Mouse (Mus musculus): ENCODE results near the gene Rasa2.
A peak's percentile ranks its signal among the peaks of the same experiment; 100 is the strongest.
"Not testable (repeated sequence)": the region's sequence is repeated elsewhere in the genome, so short reads cannot be mapped to it uniquely, and the experiment has no call there.

Gene Rasa2

GRCm38 (mm10) chr9:96631389-96632072 is at the start of gene Rasa2:
Gene Rasa2, minus strand, starts transcription at chr9:96631617.
- DNase-seq (ENCODE audit: low spot score in 2 of 2), result peak; percentile 91 to 92

DNA sequence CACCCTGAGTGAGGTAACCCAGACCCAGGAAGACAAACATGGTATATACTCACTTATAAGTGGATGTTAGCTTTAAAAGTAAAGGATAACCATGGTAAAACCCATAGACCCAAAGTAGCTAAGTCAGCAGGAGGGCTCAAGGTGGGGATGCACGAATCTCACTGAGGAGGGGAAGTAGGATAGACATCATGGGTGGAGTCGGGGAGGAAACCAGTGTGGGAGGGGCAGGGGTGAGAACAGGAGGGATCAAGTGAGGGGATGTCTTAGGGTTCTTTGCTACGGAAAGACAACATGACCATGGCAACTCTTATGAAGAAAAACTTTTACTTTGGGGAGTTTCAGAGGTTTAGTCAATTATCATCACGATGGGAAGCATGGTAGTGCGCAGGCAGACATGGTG is 47.2 kb upstream of the Rasa2 start:
- peak in 1 of 2 experiments; percentile 26 for DNase-seq (ENCODE audit: low spot score in 2 of 2)

GRCm38 (mm10) chr9:96677711-96678110 is 46.3 kb upstream of the Rasa2 start:
- peak in 1 of 2 experiments; percentile 20 for DNase-seq (ENCODE audit: low spot score in 2 of 2)

DNA sequence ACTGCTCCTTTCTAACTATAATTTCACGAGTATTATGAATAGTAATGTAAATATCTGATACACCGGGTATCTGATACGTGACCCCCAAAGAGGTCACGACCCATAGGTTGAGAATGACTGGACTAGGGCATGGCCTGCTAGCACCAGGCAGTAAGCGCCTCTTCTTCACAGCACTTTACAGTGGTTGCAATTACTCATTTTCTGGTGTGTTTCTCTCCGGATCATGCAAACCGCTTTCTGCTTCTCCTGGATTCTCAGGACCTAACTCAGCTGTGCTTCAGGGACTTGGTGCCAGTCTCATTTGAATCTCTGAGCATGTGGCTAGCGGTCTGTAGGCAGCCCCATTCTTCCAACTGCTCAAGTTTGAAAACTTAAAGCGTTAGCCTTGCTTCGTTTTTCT is 45.3 kb upstream of the Rasa2 start:
- peak in 1 of 2 experiments; percentile 17 for DNase-seq (ENCODE audit: low spot score in 2 of 2)

DNA sequence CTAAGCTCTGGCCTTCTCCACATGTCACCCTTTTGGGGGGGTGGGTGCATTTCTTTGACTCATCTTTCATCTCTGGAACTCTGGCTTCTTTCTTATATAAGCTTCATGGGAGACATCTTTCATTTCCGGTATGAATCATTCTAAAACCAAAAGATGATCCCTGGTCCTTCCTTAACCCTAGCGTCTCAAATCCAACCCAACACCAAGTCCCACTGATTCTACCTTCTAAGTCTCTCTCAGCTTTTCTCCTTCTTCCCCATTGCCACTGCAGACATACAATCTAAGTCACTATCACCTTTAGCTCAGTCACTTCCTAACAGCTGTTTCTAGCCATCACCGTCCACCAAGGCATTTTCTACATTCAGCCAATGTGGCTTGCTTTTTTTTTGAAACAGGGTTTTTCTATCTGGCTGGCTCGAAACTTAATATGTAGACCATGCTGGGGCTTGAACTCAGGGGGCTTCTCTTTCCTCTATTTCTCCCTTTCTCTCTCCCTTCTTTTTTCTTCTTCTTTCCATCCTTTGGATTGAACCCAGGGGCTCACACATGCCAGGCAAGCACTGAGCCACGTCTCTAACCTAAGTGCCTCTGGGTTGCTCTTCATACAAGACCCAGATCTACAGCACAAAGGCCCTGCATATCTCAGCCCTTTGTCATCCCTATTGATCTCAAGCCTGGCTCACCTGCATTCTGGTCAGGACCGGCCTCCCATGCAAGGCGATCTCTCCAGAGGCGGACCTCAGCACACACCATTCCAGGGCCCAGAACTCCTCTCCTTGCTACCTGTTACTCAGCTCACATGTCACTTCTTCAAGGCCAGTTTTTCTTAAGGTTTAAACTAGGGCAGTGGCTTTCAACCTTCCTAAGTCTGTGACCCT is 44.6 kb upstream of the Rasa2 start:
- DNase-seq (ENCODE audit: low spot score in 2 of 2), result peak in 1 of 2 experiments; percentile 41

DNA sequence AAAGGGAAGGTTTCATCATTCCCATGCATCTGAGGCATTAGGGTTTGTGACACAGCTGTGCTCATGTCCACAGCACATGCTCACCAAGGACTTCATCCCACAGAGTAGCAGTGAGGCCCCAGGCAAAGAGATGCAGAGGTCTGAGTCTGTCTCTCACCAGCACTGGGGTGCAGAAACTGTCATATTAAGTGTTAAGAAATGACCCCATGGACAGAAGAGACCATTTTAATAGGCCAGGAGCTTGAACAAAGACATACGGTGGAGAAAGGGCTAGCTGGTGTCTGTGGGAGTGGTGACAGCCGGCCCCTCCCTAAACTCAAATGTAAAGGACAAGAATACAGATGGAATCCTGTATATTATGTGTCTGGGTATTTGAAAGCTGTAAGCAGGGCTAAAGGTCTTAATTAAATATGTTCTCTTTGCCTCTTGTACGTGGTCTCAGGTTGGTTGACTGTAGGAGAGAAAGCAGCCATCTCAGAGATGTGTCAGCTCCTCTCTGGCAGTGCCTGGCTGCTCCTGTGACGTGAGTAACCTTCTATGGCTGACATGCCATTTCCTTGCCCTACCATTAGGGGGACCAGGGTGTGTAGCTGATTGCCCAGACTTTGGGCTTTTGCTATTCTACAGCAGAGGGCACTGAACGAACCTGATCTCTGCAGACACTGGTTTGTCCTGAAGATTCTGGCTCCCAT is 43.8 kb upstream of the Rasa2 start:
- DNase-seq (ENCODE audit: low spot score in 2 of 2), result peak in 1 of 2 experiments; percentile 58

DNA sequence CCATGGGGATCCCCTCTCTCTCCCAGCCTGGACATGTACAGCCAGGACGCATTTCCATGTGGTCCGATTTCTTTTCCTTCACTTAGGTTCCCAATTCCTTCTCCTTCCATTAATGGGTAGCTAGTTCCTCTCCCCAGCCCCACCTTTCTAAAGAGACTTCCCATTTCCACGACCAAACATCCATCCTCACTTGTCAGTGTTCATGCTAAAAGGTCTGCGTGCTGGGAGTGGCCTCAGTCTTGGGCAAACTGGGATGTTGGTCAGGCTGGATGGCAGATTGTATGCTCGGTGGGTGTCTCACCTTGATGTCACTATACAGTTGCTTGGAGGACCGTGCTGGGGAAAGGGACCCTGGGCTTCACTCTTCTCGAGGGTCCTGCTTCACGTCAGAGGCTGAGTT is 42.9 kb upstream of the Rasa2 start:
- peak in 1 of 2 experiments; percentile 54 for DNase-seq (ENCODE audit: low spot score in 2 of 2)

GRCm38 (mm10) chr9:96672466-96672865 is 41.0 kb upstream of the Rasa2 start:
- peak in 1 of 2 experiments; percentile 56 for DNase-seq (ENCODE audit: low spot score in 2 of 2)

GRCm38 (mm10) chr9:96671249-96671648 is 39.8 kb upstream of the Rasa2 start:
- peak in 1 of 2 experiments; percentile 49 for DNase-seq (ENCODE audit: low spot score in 2 of 2)

- DNase-seq (ENCODE audit: low spot score in 2 of 2), result peak; percentile 91 to 94
Observed at GRCm38 (mm10) chr9:96669877-96670276, 38.5 kb upstream of the Rasa2 start.

GRCm38 (mm10) chr9:96668628-96669027 is 37.2 kb upstream of the Rasa2 start:
- peak; percentile 42 to 76 for DNase-seq (ENCODE audit: low spot score in 2 of 2)

- peak in 1 of 2 experiments; percentile 12 for DNase-seq (ENCODE audit: low spot score in 2 of 2)
Observed at GRCm38 (mm10) chr9:96660510-96661244, 29.3 kb upstream of the Rasa2 start.

GRCm38 (mm10) chr9:96659801-96660200 is 28.4 kb upstream of the Rasa2 start:
- no peak for DNase-seq (ENCODE audit: low spot score in 2 of 2)

- DNase-seq (ENCODE audit: low spot score in 2 of 2), result no peak
Observed at GRCm38 (mm10) chr9:96653538-96653937, 22.1 kb upstream of the Rasa2 start.

GRCm38 (mm10) chr9:96652763-96653162 is 21.3 kb upstream of the Rasa2 start:
- DNase-seq (ENCODE audit: low spot score in 2 of 2), result no peak

GRCm38 (mm10) chr9:96650807-96651206 is 19.4 kb upstream of the Rasa2 start:
- DNase-seq (ENCODE audit: low spot score in 2 of 2), result no peak

DNA sequence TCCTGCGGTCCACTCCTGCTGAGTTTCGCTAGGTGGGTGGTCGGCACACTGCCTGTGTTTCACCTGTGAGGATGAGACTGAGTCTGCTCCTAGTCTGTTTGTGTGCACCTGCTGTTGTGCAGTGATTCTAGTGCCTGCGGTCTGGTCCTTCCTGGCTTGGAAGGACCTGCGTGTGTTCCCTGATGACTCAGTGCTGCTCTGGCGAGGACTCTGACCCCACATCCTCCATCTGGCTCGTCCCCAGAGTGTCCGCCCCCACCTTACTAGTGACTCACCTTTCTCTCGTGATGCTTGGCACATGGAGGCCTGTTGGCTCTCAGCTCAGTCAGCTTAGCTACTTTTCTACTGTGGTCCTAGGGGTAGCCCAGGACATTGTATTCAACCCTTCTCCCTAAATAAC is 18.5 kb upstream of the Rasa2 start:
- DNase-seq (ENCODE audit: low spot score in 2 of 2), result no peak

- DNase-seq (ENCODE audit: low spot score in 2 of 2), result no peak
Observed at GRCm38 (mm10) chr9:96649362-96649761, 17.9 kb upstream of the Rasa2 start.

GRCm38 (mm10) chr9:96646668-96647295 is 15.4 kb upstream of the Rasa2 start:
- DNase-seq (ENCODE audit: low spot score in 2 of 2), result no peak

DNA sequence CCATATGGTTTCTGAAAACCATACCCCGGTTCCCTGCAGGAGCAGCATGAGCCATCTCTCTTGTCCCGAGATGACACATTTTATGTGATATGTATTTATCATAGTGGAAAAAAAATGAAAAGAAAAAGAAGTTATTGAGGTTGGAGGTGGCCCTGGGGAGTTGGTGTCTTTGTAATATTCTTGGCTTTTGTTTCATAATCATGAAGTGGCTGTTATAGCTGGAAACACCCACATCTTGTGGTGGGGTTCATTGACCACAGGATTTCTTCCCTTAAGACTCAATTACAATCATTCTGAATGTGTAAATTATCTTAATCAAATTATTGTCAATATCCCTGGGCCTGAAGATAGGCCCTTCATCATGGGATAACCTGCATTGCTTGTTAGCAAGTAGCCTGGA is 13.4 kb upstream of the Rasa2 start:
- no peak for DNase-seq (ENCODE audit: low spot score in 2 of 2)

- DNase-seq (ENCODE audit: low spot score in 2 of 2), result not testable (repeated sequence)
Observed at GRCm38 (mm10) chr9:96644002-96644401, 12.6 kb upstream of the Rasa2 start.

Data from urinary bladder, postnatal 4 days (tissue).